Mouse (Mus musculus): ENCODE results near the gene Scarf2.

Scarf2 gene

DNA sequence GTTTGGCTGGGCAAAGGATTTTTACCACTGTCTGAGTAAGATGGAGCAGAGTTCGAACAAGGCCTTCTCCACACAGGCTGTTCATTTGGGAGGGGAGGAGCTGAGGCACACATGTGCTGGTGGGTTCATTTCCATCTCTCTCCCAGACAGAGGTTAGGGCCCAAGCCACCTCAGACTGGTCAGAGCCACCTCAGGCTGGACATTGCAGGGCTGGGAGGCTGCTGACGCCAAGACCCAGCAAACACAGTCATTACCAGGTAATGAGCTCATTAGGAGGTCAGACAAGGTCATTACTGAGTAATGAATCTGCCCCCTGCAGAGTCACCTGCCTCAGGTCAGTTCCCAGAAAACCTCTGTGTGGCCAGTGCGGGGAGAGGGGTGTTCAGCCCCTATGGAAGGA lies 31.8 kb downstream of the Scarf2 start:
- Histone ChIP-seq H3K4me1 (replicated peaks; ENCODE audit: low read depth, low read length) (peaks cover 29% of the 10 kb centered on the region), H3K36me3 (ENCODE audit: insufficient read depth, low read length) (no peaks in the 10 kb centered on the region), H3K27me3 (ENCODE audit: insufficient read depth, low read length) (peaks cover 75% of the 10 kb centered on the region), H3K4me3 (replicated peaks; ENCODE audit: low read length) (no peak overlapping the region), H3K9me3 (ENCODE audit: low read length) (no peaks in the 10 kb centered on the region)
- TF ChIP-seq NANOG (IDR thresholded peaks at IDR 0.05; ENCODE audit: borderline replicate concordance, low read length) (no peak), CTCF (conservative IDR thresholded peaks at IDR 0.05; ENCODE audit: low read length) (no peak), POU5F1 (IDR thresholded peaks at IDR 0.05; ENCODE audit: borderline replicate concordance, low read length) (no peak)

DNA sequence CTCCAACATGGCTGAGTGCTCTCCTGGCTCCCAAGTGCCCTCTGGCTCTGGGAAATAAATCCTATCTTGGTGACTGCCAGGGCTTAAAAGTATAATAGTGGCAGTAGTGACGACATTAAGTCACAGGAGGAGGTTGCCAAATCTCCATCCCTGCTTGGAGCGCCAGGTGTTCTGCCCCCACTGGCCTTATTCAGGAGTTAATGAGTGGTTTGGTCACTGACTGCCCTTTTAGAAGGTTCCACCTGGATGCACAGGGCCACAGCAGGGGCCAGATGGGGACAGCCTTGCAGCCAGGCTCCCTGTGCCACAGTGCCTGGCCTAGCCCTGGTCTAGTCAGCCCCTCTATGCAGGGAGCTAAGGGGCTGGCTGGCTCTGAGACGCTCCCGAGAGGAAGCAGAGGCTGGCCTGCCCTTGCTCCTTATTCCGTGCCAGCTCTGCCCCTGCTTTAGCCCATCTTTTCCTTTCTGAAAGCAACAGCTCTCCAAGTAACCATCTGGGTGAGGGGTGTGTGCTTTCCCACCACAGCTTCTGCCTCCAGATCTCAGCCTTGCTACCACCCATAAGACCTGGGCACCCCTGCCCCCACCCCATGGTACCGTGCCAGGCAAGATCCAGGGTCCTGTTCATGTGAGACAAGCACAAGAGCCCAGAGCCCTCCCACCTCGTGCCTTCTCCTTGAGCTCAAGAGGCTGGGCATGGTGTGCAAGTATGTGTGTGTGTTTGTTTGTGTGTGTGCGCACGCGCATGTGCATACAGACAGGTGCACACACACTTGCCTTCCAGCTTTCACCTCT lies 33.5 kb downstream of the Scarf2 start:
- Histone ChIP-seq H3K4me3 (replicated peaks; ENCODE audit: low read length) (no peak overlapping the region), H3K9me3 (ENCODE audit: low read length) (no peaks in the 10 kb centered on the region), H3K27me3 (ENCODE audit: insufficient read depth, low read length) (peaks cover 87% of the 10 kb centered on the region), H3K4me1 (replicated peaks; ENCODE audit: low read depth, low read length) (peaks cover 39% of the 10 kb centered on the region), H3K36me3 (ENCODE audit: insufficient read depth, low read length) (no peaks in the 10 kb centered on the region)
- no peak for TF ChIP-seq CTCF (conservative IDR thresholded peaks at IDR 0.05; ENCODE audit: low read length)
- TF ChIP-seq NANOG (IDR thresholded peaks at IDR 0.05; ENCODE audit: borderline replicate concordance, low read length): no peak
- no peak for TF ChIP-seq POU5F1 (IDR thresholded peaks at IDR 0.05; ENCODE audit: borderline replicate concordance, low read length)

DNA sequence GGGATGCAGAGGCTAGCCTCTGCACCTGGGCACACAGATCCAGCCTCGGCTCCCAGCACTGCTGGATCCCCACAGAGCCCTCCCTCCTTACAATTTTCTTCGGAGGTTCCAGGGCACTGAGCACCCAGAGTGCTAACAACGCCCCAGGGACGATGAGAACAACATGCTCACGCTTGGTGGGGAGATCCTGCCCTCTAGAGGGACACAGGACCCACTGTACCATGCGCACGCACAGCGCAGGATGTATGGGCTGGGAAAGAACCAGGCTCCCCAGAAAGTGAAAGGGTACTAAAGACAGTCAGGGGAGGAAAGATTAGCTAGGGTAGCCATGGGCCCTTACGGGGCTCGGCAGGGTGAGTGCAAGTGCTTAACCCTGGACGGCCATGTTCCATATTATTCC lies 34.7 kb downstream of the Scarf2 start:
- TF ChIP-seq NANOG (IDR thresholded peaks at IDR 0.05; ENCODE audit: borderline replicate concordance, low read length) (no peak), CTCF (conservative IDR thresholded peaks at IDR 0.05; ENCODE audit: low read length) (peak; percentile 18; the same call in 1 of the 2 replicates)
- Histone ChIP-seq H3K4me1 (replicated peaks; ENCODE audit: low read depth, low read length) (peaks cover 40% of the 10 kb centered on the region), H3K36me3 (ENCODE audit: insufficient read depth, low read length) (no peaks in the 10 kb centered on the region), H3K4me3 (replicated peaks; ENCODE audit: low read length) (peak overlapping the region; percentile 20; the same call in 1 of the 2 replicates), H3K9me3 (ENCODE audit: low read length) (no peaks in the 10 kb centered on the region), H3K27me3 (ENCODE audit: insufficient read depth, low read length) (peaks cover 94% of the 10 kb centered on the region)

DNA sequence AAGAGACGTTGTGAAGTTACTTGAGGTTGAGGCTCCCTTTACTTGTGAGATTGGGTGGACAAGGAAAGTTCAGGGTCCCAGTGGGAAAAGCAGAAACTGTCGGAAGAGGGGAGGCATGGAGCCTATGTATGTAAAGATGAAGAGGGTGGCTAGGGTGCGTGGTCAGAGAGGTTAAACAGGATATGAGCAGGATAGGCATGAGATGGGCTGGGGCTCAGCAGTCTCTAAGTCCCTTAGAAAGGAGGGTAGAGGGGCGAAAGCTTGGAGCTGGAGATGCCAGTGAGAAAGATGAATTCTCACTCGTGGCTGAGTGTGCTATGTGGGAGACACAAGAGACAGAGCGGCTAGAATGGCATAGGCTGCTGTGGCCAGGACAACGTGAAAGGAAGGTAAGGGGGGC lies 35.7 kb downstream of the Scarf2 start, which contains the start of gene B830017H08Rik:
Gene B830017H08Rik, plus strand, starts transcription at position 301 of the 400 bp plus-strand sequence.
- H3K4me3 ChIP-seq (replicated peaks; ENCODE audit: low read length): peak within 1 kb of the TSS; percentile 81
- no peaks in the 10 kb centered on the region for H3K9me3 ChIP-seq (ENCODE audit: low read length)
- H3K4me1 ChIP-seq (replicated peaks; ENCODE audit: low read depth, low read length): peaks cover 40% of the 10 kb centered on the region
- H3K27me3 ChIP-seq (ENCODE audit: insufficient read depth, low read length): peaks cover 96% of the 10 kb centered on the region
- H3K36me3 ChIP-seq (ENCODE audit: insufficient read depth, low read length): no peaks in the 10 kb centered on the region
- TF ChIP-seq NANOG (IDR thresholded peaks at IDR 0.05; ENCODE audit: borderline replicate concordance, low read length) (no peak), CTCF (conservative IDR thresholded peaks at IDR 0.05; ENCODE audit: low read length) (no peak), POU5F1 (IDR thresholded peaks at IDR 0.05; ENCODE audit: borderline replicate concordance, low read length) (no peak)

DNA sequence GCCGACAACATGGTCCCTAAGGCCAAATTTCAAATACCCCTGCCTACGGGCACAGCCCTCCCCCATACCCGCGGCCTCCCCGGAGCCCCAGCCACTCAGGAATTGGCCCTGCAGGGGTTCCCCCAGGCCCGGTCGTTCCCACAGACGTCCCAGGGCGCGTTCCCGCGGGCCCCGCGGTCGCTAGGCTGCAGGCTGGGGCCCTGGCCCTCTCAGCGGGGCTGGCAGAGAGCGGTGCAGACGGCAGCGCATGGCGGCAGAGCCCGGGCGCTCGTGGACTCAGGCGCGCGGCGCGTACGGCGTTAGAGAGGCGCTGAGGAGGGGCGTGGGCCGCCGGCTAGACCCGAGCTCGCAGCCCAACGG lies 36.2 kb downstream of the Scarf2 start:
- TF ChIP-seq NANOG (IDR thresholded peaks at IDR 0.05; ENCODE audit: borderline replicate concordance, low read length) (no peak), CTCF (conservative IDR thresholded peaks at IDR 0.05; ENCODE audit: low read length) (no peak), POU5F1 (IDR thresholded peaks at IDR 0.05; ENCODE audit: borderline replicate concordance, low read length) (no peak)
- no peaks in the 10 kb centered on the region for H3K9me3 ChIP-seq (ENCODE audit: low read length)
- peaks cover 96% of the 10 kb centered on the region for H3K27me3 ChIP-seq (ENCODE audit: insufficient read depth, low read length)
- no peaks in the 10 kb centered on the region for H3K36me3 ChIP-seq (ENCODE audit: insufficient read depth, low read length)
- H3K4me1 ChIP-seq (replicated peaks; ENCODE audit: low read depth, low read length): peaks cover 40% of the 10 kb centered on the region
- H3K4me3 ChIP-seq (replicated peaks; ENCODE audit: low read length): peak overlapping the region; percentile 81

- Histone ChIP-seq H3K9me3 (ENCODE audit: low read length) (peaks cover 5% of the 10 kb centered on the region; the same call in 1 of the 2 replicates), H3K27me3 (ENCODE audit: insufficient read depth, low read length) (peaks cover 93% of the 10 kb centered on the region), H3K4me3 (replicated peaks; ENCODE audit: low read length) (peak overlapping the region; percentile 81), H3K36me3 (ENCODE audit: insufficient read depth, low read length) (no peaks in the 10 kb centered on the region), H3K4me1 (replicated peaks; ENCODE audit: low read depth, low read length) (peaks cover 36% of the 10 kb centered on the region)
- TF ChIP-seq CTCF (conservative IDR thresholded peaks at IDR 0.05; ENCODE audit: low read length) (no peak), NANOG (IDR thresholded peaks at IDR 0.05; ENCODE audit: borderline replicate concordance, low read length) (no peak), POU5F1 (IDR thresholded peaks at IDR 0.05; ENCODE audit: borderline replicate concordance, low read length) (no peak)
Measured at GRCm38 (mm10) chr16:17833681-17834399, 36.8 kb downstream of the Scarf2 start.

DNA sequence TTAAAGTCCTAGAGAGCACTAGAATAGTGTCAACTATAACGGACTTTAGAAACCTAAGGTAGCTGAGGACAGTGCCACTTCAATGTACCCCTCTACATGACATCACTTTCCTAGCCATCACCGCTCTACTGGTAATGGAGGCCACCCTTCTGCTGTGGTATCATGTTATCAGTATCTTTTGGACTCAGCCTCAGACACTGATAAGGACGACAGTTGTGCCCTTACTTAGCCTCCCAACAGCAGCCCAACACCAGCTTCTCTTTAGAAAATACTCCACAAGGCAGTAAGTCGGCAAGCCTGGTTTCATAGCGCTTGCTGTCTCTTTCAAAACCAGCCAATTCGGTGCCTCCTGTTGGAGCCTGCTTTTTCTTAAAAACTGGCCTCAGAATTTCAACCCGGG lies 37.5 kb downstream of the Scarf2 start:
- peak overlapping the region; percentile 81 for H3K4me3 ChIP-seq (replicated peaks; ENCODE audit: low read length)
- no peak for TF ChIP-seq CTCF (conservative IDR thresholded peaks at IDR 0.05; ENCODE audit: low read length)
- no peak for TF ChIP-seq POU5F1 (IDR thresholded peaks at IDR 0.05; ENCODE audit: borderline replicate concordance, low read length)
- TF ChIP-seq NANOG (IDR thresholded peaks at IDR 0.05; ENCODE audit: borderline replicate concordance, low read length): no peak
- peaks cover 86% of the 10 kb centered on the region for H3K27me3 ChIP-seq (ENCODE audit: insufficient read depth, low read length)
- peaks cover 34% of the 10 kb centered on the region for H3K4me1 ChIP-seq (replicated peaks; ENCODE audit: low read depth, low read length)
- peaks cover 5% of the 10 kb centered on the region; the same call in 1 of the 2 replicates for H3K9me3 ChIP-seq (ENCODE audit: low read length)
- no peaks in the 10 kb centered on the region for H3K36me3 ChIP-seq (ENCODE audit: insufficient read depth, low read length)

DNA sequence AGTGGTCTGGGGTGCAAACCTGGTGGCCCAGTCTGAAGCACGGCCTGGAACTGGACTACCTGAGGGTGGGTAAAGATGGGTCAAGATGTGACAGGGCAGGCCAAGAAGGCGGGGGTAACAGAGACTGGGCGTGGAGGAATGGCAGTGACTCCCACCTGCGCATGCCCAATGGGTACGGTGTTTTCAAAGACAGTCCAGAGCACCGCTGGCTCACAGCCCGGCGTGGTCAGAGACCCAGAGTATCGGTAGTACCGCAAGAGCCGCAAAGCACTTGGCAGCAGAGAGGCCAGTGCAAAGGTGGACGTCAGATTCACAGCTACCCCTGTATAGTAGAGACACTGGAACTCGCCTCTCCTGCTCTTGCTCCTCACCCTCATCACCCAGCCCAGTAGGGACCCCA lies 38.4 kb downstream of the Scarf2 start:
- Histone ChIP-seq H3K9me3 (ENCODE audit: low read length) (peaks cover 5% of the 10 kb centered on the region; the same call in 1 of the 2 replicates), H3K36me3 (ENCODE audit: insufficient read depth, low read length) (peaks cover under 1% of the 10 kb centered on the region; the same call in 1 of the 2 replicates), H3K4me1 (replicated peaks; ENCODE audit: low read depth, low read length) (peaks cover 34% of the 10 kb centered on the region), H3K27me3 (ENCODE audit: insufficient read depth, low read length) (peaks cover 77% of the 10 kb centered on the region), H3K4me3 (replicated peaks; ENCODE audit: low read length) (no peak overlapping the region)
- no peak for TF ChIP-seq POU5F1 (IDR thresholded peaks at IDR 0.05; ENCODE audit: borderline replicate concordance, low read length)
- TF ChIP-seq CTCF (conservative IDR thresholded peaks at IDR 0.05; ENCODE audit: low read length): no peak
- no peak for TF ChIP-seq NANOG (IDR thresholded peaks at IDR 0.05; ENCODE audit: borderline replicate concordance, low read length)
